Mouse (Mus musculus) heart, postnatal 4 days (tissue): Measurements from ENCODE around the gene Duox1. TPM values are rescaled to one million over a fixed set of nuclear protein-coding genes. Genes with fewer than 3 reads are reported as not detected.
A peak's percentile ranks its signal among the peaks of the same experiment; 100 is the strongest.

Experiments
- DNase-seq: peaks from one replicate; pipeline ENCODE4 v3.0.0; 2021
- total RNA-seq, 2 experiments: library from RNA; stranded (reverse); gene quantifications; 2 replicates each; pipeline ENCODE4 v1.2.3; 2021

Duox1 gene
- total RNA-seq = not detected

DNA sequence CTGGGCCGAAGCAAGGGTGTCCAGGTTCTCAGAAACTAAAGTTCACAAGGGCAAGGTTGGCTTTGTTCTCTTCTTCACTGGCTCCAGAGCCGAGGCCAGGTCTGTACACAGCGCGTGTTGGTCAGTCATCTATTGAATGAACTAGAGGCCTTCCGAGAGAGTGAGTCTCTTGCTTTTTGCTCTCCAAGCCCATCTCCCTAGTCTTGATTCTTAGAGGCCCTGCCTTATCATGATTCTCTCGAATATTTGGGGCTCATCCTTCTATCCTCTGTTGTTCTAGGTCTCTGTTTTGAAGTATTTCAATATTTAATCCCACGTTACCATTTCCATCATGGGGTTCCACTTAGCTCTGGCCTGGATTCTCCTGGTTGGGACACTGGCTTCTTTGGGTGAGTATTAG, at the start of gene Duox1:
Gene Duox1 (plus strand): TSS at position 301 of the 400 bp plus-strand sequence.
- DNase-seq = no peak

GRCm38 (mm10) chr2:122266407-122267193, 48.9 kb upstream of the Duox1 start:
- DNase-seq = no peak

DNA sequence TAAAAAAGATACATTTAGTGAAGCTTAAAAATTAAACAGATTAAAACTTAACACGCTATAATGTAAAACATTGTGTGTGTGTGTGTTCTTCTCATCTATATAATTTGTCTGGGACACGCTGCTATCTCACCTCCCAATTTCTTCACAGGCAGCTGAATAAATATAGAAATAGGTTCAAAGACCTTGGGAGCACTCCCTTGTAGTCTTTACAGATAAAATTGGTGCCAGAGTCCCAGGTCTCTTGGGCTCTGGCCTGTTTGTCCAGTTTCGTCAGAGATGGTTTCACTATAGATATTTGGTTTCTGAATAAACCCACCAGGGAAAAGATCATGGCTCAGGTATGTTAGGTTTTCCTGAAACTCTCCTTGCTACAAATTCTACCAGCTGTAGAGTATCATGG, 36.7 kb upstream of the Duox1 start:
- DNase-seq = no peak

DNA sequence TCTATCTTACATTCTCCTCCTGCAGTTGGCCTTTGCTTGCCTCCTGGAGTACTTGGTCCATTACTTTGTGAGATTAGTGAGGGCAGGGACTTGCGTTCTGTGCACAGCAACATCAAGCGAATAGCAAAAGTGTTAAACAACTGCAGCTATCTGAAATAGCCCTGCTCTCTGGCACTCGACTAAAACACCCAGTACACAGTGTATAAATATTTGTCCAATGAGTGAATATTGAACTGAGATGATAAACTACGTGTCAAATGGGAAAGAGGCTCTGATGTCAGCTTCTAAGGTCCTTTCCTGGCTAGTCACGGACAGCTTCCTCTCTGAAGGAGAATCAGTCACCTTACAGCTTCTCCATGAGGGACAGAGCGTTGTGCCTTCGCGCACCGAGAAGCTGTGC, 31.4 kb upstream of the Duox1 start:
- DNase-seq = no peak

- peak; percentile 37 for DNase-seq
Measured at GRCm38 (mm10) chr2:122286137-122286536, 29.3 kb upstream of the Duox1 start.

- no peak for DNase-seq
Measured at GRCm38 (mm10) chr2:122294916-122295315, 20.6 kb upstream of the Duox1 start.

DNA sequence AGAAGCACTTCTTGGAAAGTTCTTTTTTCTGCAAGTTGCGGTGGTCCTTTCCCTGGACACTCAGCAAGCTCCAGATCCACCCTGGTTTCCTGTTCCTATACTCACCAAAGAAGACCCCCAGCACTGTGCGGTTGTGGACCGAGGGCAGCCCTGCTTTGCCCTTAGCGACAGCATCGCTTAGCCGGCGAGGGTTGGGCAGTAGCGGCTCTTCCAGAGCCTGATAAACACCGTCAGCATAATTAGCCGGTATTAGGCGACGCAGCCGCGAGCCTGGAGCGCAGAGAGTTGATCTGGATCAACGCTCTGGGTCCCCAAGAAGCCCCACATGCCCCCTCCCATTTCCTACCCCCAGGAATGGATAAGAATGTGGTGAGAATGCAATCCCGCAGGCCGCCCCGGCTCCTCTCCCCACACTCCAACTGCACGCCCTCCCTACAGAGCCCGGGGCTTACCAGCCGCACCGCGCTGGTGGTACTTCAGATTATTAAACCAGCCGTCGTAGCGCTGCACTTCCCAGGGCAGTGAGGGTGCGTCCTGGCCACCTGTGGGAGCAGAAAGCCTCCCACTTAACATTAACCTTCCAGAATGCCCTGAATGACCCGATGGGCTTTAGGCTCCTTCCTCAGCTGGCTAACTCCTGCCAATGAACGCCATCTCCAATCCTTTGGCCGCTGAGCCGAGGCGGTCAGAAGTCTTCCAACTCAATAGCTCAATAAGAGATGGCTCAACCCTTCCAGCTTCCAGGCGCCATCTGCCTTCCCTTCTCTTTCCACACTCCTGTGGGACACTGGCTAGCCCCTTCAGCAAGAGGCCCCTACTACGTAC, 18.0 kb upstream of the Duox1 start:
- no peak for DNase-seq

GRCm38 (mm10) chr2:122298096-122298499, 17.4 kb upstream of the Duox1 start, which contains the start of gene Duox2:
Gene Duox2 (minus strand): TSS chr2:122298449.
- DNase-seq = no peak

DNA sequence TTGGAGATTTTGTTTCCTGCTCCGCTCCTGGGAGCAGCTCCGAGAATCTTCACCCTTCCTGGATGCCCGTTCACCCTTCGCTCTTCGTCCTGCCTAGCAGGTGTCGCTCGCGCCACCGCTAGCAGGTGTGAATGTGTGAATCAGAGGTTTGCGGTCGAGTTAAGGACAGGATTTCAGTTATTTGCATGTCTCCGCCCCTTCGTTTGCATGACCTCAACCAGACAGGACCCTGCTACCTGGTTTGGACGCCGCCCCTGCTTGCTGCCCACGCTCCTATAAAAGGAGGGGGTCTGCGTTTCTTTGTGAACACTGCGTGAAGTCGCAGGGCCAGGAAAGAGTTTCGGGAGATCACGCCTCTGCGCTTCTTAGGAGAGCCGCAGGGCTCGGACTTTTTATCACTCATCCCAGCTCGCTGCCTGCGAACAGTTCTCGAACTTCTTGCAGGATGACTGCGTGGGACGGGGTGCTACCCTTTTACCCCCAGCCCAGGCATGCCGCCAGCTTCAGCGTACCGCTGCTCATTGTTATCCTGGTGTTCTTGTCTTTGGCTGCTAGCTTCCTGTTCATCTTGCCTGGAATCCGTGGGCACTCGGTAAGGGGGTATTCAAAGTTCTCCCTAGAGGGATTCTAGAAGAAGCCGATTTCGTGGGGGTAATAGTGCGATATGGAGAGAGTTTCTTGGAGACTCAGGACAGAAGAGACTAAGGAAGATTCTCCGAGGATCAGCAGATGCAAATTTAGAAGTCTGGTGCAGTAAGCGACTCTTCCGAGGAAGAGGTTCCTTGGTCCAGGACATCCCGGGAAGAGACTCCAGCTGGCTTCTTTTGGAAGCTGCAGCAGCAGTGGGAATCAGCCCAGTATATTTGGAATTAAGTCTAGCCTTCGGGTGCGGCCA, 16.6 kb upstream of the Duox1 start, which contains the start of gene Duoxa2:
Gene Duoxa2 (plus strand): TSS at position 305 of the 895 bp plus-strand sequence.
- DNase-seq = peak; percentile 35

- DNase-seq = no peak
Measured at GRCm38 (mm10) chr2:122299911-122300655, 15.4 kb upstream of the Duox1 start.

DNA sequence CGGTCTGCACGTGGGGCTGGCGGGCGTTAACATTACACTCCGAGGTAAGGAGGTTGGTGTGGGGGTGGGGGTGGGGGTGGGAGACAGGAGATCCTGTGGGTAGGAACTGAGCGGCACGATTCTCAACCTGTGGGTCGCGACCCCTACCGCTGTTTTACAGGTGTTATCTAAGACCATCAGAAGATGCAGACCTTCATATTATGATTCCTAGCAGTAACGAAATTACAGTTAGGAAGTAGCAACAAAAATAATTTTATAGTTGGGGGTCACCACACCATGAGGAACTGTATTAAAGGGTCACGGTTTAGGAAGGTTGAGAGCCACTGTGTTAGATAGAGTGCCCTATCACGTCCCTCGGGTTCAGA, 14.8 kb upstream of the Duox1 start:
- DNase-seq = no peak

GRCm38 (mm10) chr2:122301081-122301920, 14.2 kb upstream of the Duox1 start:
- peak; percentile 54 for DNase-seq

- DNase-seq = no peak
Measured at GRCm38 (mm10) chr2:122301921-122302573, 13.4 kb upstream of the Duox1 start.

DNA sequence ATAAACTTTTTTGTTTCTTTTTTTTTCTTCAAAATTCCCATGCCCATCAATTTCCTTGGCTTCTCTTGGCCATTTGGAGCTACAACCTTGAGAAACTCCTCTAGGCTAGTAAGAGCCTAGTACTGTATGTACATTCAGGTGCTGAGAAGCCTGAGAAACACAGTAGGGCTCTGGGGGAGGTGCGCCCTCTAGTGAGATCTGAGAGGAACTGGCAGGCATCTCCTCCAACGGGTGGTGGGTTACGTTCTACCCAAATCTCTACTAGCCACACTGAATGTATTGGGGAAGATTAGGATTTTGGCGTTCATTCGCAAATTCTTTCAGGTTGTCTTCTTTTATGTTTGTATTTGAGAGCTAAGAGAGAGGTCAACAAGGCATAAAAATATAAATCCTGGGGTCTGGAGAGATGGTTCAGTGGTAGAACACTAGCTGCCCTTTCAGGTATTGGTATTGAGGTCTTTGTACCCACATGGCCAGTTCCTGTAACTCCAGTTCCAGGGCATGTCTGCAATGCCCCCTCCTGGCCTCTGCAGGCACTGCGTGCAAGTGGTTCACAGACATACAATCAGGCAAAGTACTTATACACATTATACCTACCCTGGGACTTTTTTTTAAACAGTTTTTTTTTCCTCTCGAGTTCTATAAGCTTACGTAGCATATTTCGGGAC, 12.8 kb upstream of the Duox1 start:
- peak; percentile 74 for DNase-seq

DNA sequence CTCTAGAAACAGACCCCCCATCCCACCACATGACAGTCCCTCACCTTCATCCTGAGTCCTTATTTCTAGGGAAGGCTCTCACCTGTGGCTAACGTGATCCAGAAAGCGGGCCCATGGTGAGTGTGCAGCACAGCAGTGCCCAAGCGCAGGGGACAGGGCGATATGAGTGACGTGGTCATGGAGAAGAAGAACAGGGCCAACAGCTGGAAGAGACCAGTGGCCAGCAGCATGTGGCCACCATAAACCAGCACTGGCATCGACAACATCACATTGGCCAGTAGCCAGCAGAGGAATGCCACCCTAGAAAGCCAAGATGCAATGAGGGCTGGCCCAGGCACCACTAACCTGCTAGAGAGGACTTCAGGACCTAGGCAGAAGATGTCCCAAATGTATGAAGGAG, 10.9 kb upstream of the Duox1 start:
- DNase-seq = no peak

DNA sequence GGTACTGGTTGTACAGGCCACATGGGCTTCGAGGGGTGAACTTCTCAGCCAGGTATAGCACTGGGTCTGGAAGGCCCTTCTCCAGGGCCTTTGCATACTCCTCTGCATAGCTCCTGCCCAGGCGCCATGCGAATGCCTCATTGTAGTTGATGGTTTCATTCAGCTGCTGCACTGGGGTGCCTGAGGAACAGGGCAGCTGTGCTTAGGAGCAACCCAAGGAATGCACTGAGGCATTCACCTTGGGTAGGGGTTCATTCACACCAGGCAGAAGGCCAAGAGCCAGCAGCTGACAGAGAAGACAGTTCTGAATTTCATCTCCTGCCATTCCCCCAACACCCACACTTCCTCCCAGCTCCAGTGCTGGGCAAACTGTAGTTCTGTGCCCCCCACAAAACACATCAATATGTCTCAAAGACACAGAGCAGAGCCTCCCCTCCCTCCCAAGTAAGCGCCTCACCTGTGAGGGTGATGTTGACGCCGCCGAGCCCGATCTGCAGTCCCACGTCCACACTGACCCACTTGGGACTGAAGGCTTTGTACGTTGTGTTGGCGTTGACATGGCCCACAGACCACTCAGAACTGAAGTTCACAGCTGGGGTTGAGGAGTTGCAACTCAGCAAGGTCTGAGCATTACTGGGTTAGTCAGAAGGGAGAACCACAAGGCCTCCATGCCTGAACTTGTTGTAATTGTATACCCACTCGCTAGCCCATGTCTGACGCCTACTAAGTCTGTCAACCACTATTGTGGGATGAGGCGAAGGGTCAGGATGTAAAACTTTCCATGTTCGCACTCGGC, 10.2 kb upstream of the Duox1 start:
- no peak for DNase-seq

DNA sequence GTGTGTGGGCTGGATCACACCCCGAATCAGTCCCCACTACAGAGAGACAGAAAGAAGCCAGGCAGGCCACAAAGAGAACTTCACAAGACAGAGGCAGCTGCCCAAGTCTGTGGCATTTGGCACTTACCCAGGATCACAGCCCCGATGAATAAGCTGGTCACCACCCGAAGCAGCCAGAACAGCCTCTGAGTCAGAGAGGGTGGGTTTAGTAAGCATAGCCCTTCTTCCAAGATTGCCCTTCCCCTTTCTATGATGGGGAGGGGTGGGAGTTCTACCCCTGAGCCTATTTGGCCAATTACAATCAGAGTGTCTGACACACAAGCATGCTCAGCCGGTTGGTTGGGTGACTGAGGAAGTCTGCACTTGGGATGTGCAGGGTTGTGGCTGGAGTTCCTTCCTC, 9.3 kb upstream of the Duox1 start:
- DNase-seq = no peak

- DNase-seq = no peak
Measured at GRCm38 (mm10) chr2:122309647-122310046, 5.8 kb upstream of the Duox1 start.

DNA sequence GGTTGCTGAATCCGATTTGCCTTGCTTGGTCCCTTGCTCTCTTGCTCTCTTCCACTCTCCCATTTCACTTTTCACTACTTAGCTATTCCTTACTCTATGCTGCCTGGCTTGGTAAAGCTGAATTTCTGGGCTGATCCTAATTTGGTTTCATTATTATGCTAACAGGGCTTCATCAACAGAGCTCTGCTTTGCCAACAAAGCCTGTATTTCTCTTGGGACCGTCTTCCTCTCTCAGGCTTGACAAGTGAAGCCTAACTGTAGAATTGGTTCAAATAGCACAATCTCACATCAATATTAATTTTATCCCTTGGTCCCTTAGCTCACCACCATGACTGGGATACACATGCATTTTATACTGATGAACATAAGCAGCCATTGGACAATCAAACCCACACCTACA, 3.9 kb upstream of the Duox1 start:
- DNase-seq = no peak
